Mouse (Mus musculus): ENCODE measurements around the gene Pik3r3. TPM values are rescaled to one million over a fixed set of nuclear protein-coding genes. Genes with fewer than 3 reads are reported as not detected.
A peak's percentile ranks its signal among the peaks of the same experiment; 100 is the strongest.

Pik3r3 gene
- total and polyA plus RNA-seq, 2 experiments from 2014 or later = 30.8 to 51.3 TPM

GRCm38 (mm10) chr4:116304551-116304950, 83.1 kb downstream of the Pik3r3 start:
- WGBS = 17% methylated on average over 1 of the region's 1 CpGs
- DNase-seq = no peak

DNA sequence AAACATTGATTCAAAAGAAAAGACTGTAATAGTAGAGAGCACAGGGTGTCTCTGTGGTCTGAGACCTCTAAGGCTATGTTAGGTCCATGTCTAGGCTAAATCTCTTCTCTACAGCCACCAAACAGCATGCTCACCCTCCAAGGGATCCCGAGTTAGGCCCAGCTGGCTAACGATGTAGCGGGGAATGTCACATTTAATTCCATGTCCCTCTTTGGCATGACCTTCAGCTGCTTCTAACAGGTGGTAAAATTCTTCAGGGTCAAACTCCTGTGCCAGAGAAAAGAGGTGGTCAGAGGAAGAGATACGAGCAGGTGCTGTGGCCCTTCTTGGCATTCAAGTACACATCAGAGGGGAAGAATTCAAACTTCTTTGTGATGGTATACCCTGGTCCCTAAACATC, 96.2 kb downstream of the Pik3r3 start:
- H3K4me3 ChIP-seq (ENCODE audit: low read depth, low read length) = no peak overlapping the region
- no peak overlapping the region for H3K4me2 ChIP-seq (ENCODE audit: low read depth)
- no peaks in the 10 kb centered on the region for H3K9me3 ChIP-seq (ENCODE audit: low read length)
- DNase-seq (no peak), ATAC-seq (no peak)
- TF ChIP-seq CTCF (IDR thresholded peaks at IDR 0.05; ENCODE audit: low read depth) = no peak
- no peak overlapping the region for H3K27ac ChIP-seq (ENCODE audit: low read depth, low read length)
- 91% methylated on average over 4 of the region's 4 CpGs for WGBS
- H3K27me3 ChIP-seq (ENCODE audit: insufficient read depth, low read length) = no peaks in the 10 kb centered on the region
- no peaks in the 10 kb centered on the region for H3K4me1 ChIP-seq (ENCODE audit: insufficient read depth)
- H3K9ac ChIP-seq = no peak overlapping the region
- peaks cover 99% of the 10 kb centered on the region for H3K36me3 ChIP-seq (ENCODE audit: insufficient read depth)

More at GRCm38 (mm10) chr4:116304551-116304950, 83.1 kb downstream of the Pik3r3 start:
- H3K9ac ChIP-seq = no peak overlapping the region
- no peaks in the 10 kb centered on the region for H3K27me3 ChIP-seq (ENCODE audit: insufficient read depth, low read length)
- no peak overlapping the region for H3K4me3 ChIP-seq (ENCODE audit: low read depth, low read length)
- peaks cover 57% of the 10 kb centered on the region for H3K36me3 ChIP-seq (ENCODE audit: insufficient read depth)
- no peak for TF ChIP-seq CTCF (IDR thresholded peaks at IDR 0.05; ENCODE audit: low read depth)
- H3K4me2 ChIP-seq (ENCODE audit: low read depth) = no peak overlapping the region
- H3K9me3 ChIP-seq (ENCODE audit: low read length) = no peaks in the 10 kb centered on the region
- no peaks in the 10 kb centered on the region for H3K4me1 ChIP-seq (ENCODE audit: insufficient read depth)
- ATAC-seq = peak; percentile 26; the same call in 1 of the 2 replicates
- no peak overlapping the region for H3K27ac ChIP-seq (ENCODE audit: low read depth, low read length)

DNA sequence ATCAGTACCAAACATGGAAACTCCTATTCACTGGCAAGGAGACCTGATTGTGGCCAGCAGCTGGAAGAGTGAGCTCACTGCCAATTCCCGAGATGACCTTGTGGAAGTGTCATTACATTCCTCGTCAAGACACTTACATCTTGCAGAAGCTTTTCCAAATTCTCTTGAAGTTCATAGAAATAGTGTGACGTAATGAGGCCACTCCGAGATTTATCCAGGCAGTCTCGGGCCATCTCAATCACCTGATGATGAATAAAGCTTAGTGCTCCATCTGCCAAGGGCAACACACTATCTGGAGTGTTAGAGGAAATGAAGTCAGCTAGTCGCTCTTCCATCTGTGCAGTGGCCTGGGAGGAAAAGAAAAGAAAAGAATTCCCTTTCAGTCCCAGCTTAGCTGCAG, 100.7 kb downstream of the Pik3r3 start:
- no peak overlapping the region for H3K9ac ChIP-seq
- no peaks in the 10 kb centered on the region for H3K9me3 ChIP-seq (ENCODE audit: low read length)
- 89% methylated on average over 6 of the region's 6 CpGs for WGBS
- H3K4me1 ChIP-seq (ENCODE audit: insufficient read depth) = no peaks in the 10 kb centered on the region
- H3K27ac ChIP-seq (ENCODE audit: low read depth, low read length) = no peak overlapping the region
- H3K4me3 ChIP-seq (ENCODE audit: low read depth, low read length) = no peak overlapping the region
- ATAC-seq (no peak), DNase-seq (no peak)
- no peaks in the 10 kb centered on the region for H3K27me3 ChIP-seq (ENCODE audit: insufficient read depth, low read length)
- H3K36me3 ChIP-seq (ENCODE audit: insufficient read depth) = peaks cover 85% of the 10 kb centered on the region
- no peak overlapping the region for H3K4me2 ChIP-seq (ENCODE audit: low read depth)
- TF ChIP-seq CTCF (IDR thresholded peaks at IDR 0.05; ENCODE audit: low read depth) = no peak

GRCm38 (mm10) chr4:116329256-116329655, 107.8 kb downstream of the Pik3r3 start:
- H3K9me3 ChIP-seq (ENCODE audit: low read length) = no peaks in the 10 kb centered on the region
- peaks cover 41% of the 10 kb centered on the region for H3K36me3 ChIP-seq (ENCODE audit: insufficient read depth)
- no peaks in the 10 kb centered on the region for H3K4me1 ChIP-seq (ENCODE audit: insufficient read depth)
- H3K27me3 ChIP-seq (ENCODE audit: insufficient read depth, low read length) = no peaks in the 10 kb centered on the region
- no peak overlapping the region for H3K4me2 ChIP-seq (ENCODE audit: low read depth)
- ATAC-seq (no peak), DNase-seq (no peak)
- no peak overlapping the region for H3K4me3 ChIP-seq (ENCODE audit: low read depth, low read length)
- TF ChIP-seq CTCF (IDR thresholded peaks at IDR 0.05; ENCODE audit: low read depth) = no peak
- H3K9ac ChIP-seq = no peak overlapping the region
- H3K27ac ChIP-seq (ENCODE audit: low read depth, low read length) = no peak overlapping the region
- 54% methylated on average over 3 of the region's 3 CpGs for WGBS

- H3K27me3 ChIP-seq (ENCODE audit: insufficient read depth, low read length) = no peaks in the 10 kb centered on the region
- no peak overlapping the region for H3K9ac ChIP-seq
- no peak for TF ChIP-seq CTCF (IDR thresholded peaks at IDR 0.05; ENCODE audit: low read depth)
- H3K27ac ChIP-seq (ENCODE audit: low read depth, low read length) = no peak overlapping the region
- no peak for DNase-seq
- H3K36me3 ChIP-seq (ENCODE audit: insufficient read depth) = peaks cover 6% of the 10 kb centered on the region; the same call in 1 of the 2 replicates
- no peaks in the 10 kb centered on the region for H3K4me1 ChIP-seq (ENCODE audit: insufficient read depth)
- no peak overlapping the region for H3K4me2 ChIP-seq (ENCODE audit: low read depth)
- ATAC-seq = no peak
- H3K4me3 ChIP-seq (ENCODE audit: low read depth, low read length) = no peak overlapping the region
- WGBS = 90% methylated on average over 1 of the region's 1 CpGs
- no peaks in the 10 kb centered on the region for H3K9me3 ChIP-seq (ENCODE audit: low read length)
Measured at GRCm38 (mm10) chr4:116336294-116336693, 114.9 kb downstream of the Pik3r3 start.

DNA sequence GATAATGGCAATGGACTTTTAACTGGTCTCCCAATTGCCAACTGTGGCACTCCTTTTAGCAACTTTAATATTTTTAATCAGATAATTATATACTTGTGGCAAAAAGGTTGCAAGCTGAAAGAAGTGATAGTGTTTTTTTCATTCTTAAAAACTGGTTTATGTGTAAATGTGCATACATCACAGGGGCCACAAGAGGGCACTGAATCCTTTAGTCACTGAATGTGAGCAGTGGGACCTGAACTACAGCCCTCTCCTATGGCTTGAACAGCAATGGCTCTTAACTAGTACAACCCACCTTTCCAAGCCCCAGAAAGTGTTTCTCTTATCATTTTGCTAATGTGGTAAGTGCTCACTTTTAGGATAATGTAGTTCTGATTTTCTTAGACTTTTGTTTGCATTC, 120.7 kb downstream of the Pik3r3 start:
- ATAC-seq = peak; percentile 69
- H3K4me2 ChIP-seq (ENCODE audit: low read depth) = no peak overlapping the region
- no peaks in the 10 kb centered on the region for H3K9me3 ChIP-seq (ENCODE audit: low read length)
- no peak overlapping the region for H3K4me3 ChIP-seq (ENCODE audit: low read depth, low read length)
- no peaks in the 10 kb centered on the region for H3K4me1 ChIP-seq (ENCODE audit: insufficient read depth)
- no peak overlapping the region for H3K27ac ChIP-seq (ENCODE audit: low read depth, low read length)
- peak; percentile 77 for TF ChIP-seq CTCF (IDR thresholded peaks at IDR 0.05; ENCODE audit: low read depth)
- no peaks in the 10 kb centered on the region for H3K36me3 ChIP-seq (ENCODE audit: insufficient read depth)
- peak; percentile 76 for DNase-seq
- no peaks in the 10 kb centered on the region for H3K27me3 ChIP-seq (ENCODE audit: insufficient read depth, low read length)
- no peak overlapping the region for H3K9ac ChIP-seq

- DNase-seq (no peak), ATAC-seq (no peak)
- Histone ChIP-seq H3K9me3 (ENCODE audit: low read length) (no peaks in the 10 kb centered on the region), H3K4me3 (ENCODE audit: low read depth, low read length) (no peak overlapping the region), H3K4me1 (ENCODE audit: insufficient read depth) (no peaks in the 10 kb centered on the region), H3K4me2 (ENCODE audit: low read depth) (no peak overlapping the region), H3K36me3 (ENCODE audit: insufficient read depth) (peaks cover 6% of the 10 kb centered on the region), H3K27me3 (ENCODE audit: insufficient read depth, low read length) (no peaks in the 10 kb centered on the region), H3K9ac (no peak overlapping the region), H3K27ac (ENCODE audit: low read depth, low read length) (no peak overlapping the region)
- no peak for TF ChIP-seq CTCF (IDR thresholded peaks at IDR 0.05; ENCODE audit: low read depth)
- whole genome bisulfite sequencing = 71% methylated on average over 3 of the region's 3 CpGs
Measured at GRCm38 (mm10) chr4:116352496-116352895, 131.1 kb downstream of the Pik3r3 start.

Other genes starting within 250 kb of the Pik3r3 start
- 28.8 and 42.7 TPM in 2 replicates for gene Faah, start 203.7 kb upstream of the Pik3r3 start, total RNA-seq (2014; rRNA removed)
- 22.0 and 25.4 TPM in 2 replicates for gene Faah, start 203.7 kb upstream of the Pik3r3 start, polyA plus RNA-seq (2015; fragmentation: Nextera tagmentation; extraction: Ambion mirVana)
- gene Nsun4, start 167.7 kb upstream of the Pik3r3 start, total RNA-seq (2014; rRNA removed) = 9.9 and 10.6 TPM in 2 replicates
- gene Nsun4, start 167.7 kb upstream of the Pik3r3 start, polyA plus RNA-seq (2015; fragmentation: Nextera tagmentation; extraction: Ambion mirVana) = 6.8 and 8.2 TPM in 2 replicates
- gene Uqcrh, start 146.5 kb upstream of the Pik3r3 start, total RNA-seq (2014; rRNA removed) = 271 and 387 TPM in 2 replicates
- 414 and 534 TPM in 2 replicates for gene Uqcrh, start 146.5 kb upstream of the Pik3r3 start, polyA plus RNA-seq (2015; fragmentation: Nextera tagmentation; extraction: Ambion mirVana)
- 95.4 and 98.4 TPM in 2 replicates for gene Lrrc41, start 146.3 kb upstream of the Pik3r3 start, total RNA-seq (2014; rRNA removed)
- 67.5 and 70.2 TPM in 2 replicates for gene Lrrc41, start 146.3 kb upstream of the Pik3r3 start, polyA plus RNA-seq (2015; fragmentation: Nextera tagmentation; extraction: Ambion mirVana)
- gene Rad54l, start 97.9 kb upstream of the Pik3r3 start, total RNA-seq (2014; rRNA removed) = 2.0 and 3.2 TPM in 2 replicates
- 2.6 and 3.5 TPM in 2 replicates for gene Rad54l, start 97.9 kb upstream of the Pik3r3 start, polyA plus RNA-seq (2015; fragmentation: Nextera tagmentation; extraction: Ambion mirVana)
- 80.3 and 83.0 TPM in 2 replicates for gene Pomgnt1, start 97.8 kb upstream of the Pik3r3 start, total RNA-seq (2014; rRNA removed)
- 52.7 and 57.6 TPM in 2 replicates for gene Pomgnt1, start 97.8 kb upstream of the Pik3r3 start, polyA plus RNA-seq (2015; fragmentation: Nextera tagmentation; extraction: Ambion mirVana)
- 5.0 and 6.3 TPM in 2 replicates for gene Lurap1, start 70.3 kb upstream of the Pik3r3 start, total RNA-seq (2014; rRNA removed)
- gene Lurap1, start 70.3 kb upstream of the Pik3r3 start, polyA plus RNA-seq (2015; fragmentation: Nextera tagmentation; extraction: Ambion mirVana) = 2.8 and 3.0 TPM in 2 replicates
- 0.29 TPM in 1 of 2 replicates, not detected in the other for gene Tspan1, start 54.0 kb upstream of the Pik3r3 start, total RNA-seq (2014; rRNA removed)
- 0.07 TPM in 1 of 2 replicates, not detected in the other for gene Tspan1, start 54.0 kb upstream of the Pik3r3 start, polyA plus RNA-seq (2015; fragmentation: Nextera tagmentation; extraction: Ambion mirVana)
- gene 1700042G07Rik, start 48.2 kb upstream of the Pik3r3 start, total RNA-seq (2014; rRNA removed) = not detected in 2 replicates
- not detected in 2 replicates for gene 1700042G07Rik, start 48.2 kb upstream of the Pik3r3 start, polyA plus RNA-seq (2015; fragmentation: Nextera tagmentation; extraction: Ambion mirVana)
- gene Gm49337, start 48.2 kb upstream of the Pik3r3 start, total RNA-seq (2014; rRNA removed) = not detected in 2 replicates
- gene Gm49337, start 48.2 kb upstream of the Pik3r3 start, polyA plus RNA-seq (2015; fragmentation: Nextera tagmentation; extraction: Ambion mirVana) = not detected in 2 replicates
- 73.6 and 95.1 TPM in 2 replicates for gene Mast2, start 242.6 kb downstream of the Pik3r3 start, total RNA-seq (2014; rRNA removed)
- 25.7 and 36.2 TPM in 2 replicates for gene Mast2, start 242.6 kb downstream of the Pik3r3 start, polyA plus RNA-seq (2015; fragmentation: Nextera tagmentation; extraction: Ambion mirVana)